Mouse (Mus musculus): ENCODE results near the gene Tsfm.

Gene Tsfm

GRCm38 (mm10) chr10:126987183-126988118 is 43.2 kb downstream of the Tsfm start:
- no peak for DNase-seq (ENCODE audit: low spot score in 2 of 2)

- DNase-seq (ENCODE audit: low spot score in 2 of 2), result peak; percentile 64 to 65
These were observed 44.1 kb downstream of the Tsfm start for GRCm38 (mm10) chr10:126986541-126986961.

DNA sequence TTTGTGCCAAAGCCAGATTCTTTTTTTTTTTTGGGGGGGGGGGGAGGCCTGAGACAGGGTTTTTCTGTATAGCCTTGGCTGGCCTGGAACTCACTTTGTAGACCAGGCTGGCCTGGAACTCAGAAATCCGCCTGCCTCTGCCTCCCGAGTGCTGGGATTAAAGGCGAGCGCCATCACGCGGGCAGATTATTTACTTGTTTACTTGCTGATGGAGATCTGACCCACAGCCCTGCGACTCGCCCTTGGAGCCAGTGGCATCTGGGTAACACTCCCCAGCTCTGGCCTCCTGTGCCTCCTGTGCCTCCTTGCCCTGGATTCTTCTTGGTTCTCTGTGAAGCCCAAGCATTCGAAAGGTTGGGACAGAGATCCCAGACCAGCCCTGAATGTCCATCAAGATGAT is 45.1 kb downstream of the Tsfm start:
- DNase-seq (ENCODE audit: low spot score in 2 of 2), result no peak

GRCm38 (mm10) chr10:126985127-126985526 is 45.5 kb downstream of the Tsfm start:
- no peak for DNase-seq (ENCODE audit: low spot score in 2 of 2)

- no peak for DNase-seq (ENCODE audit: low spot score in 2 of 2)
These were observed 46.2 kb downstream of the Tsfm start for GRCm38 (mm10) chr10:126984189-126985004.

GRCm38 (mm10) chr10:126983193-126983725 is 47.4 kb downstream of the Tsfm start:
- DNase-seq (ENCODE audit: low spot score in 2 of 2), result no peak

DNA sequence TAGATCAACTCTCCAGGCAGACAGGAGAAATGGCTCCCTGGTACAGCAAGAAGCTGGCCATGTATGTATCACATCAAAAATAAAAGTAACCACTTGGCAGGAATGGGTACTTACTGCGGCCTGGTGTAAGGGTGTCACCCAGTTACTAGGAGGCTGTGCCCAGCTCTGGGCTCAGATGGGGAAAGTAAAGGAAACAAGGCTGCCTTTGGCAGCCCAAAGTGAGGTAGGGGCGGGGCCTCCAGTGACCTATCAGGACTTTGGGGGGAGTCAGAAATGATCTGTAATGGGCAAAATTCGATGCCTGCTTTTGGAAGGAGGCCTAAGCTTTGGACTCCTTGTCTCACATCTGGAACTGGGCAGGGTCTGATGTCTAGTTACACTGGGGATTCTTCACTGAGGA is 48.9 kb downstream of the Tsfm start:
- no peak for DNase-seq (ENCODE audit: low spot score in 2 of 2)

DNA sequence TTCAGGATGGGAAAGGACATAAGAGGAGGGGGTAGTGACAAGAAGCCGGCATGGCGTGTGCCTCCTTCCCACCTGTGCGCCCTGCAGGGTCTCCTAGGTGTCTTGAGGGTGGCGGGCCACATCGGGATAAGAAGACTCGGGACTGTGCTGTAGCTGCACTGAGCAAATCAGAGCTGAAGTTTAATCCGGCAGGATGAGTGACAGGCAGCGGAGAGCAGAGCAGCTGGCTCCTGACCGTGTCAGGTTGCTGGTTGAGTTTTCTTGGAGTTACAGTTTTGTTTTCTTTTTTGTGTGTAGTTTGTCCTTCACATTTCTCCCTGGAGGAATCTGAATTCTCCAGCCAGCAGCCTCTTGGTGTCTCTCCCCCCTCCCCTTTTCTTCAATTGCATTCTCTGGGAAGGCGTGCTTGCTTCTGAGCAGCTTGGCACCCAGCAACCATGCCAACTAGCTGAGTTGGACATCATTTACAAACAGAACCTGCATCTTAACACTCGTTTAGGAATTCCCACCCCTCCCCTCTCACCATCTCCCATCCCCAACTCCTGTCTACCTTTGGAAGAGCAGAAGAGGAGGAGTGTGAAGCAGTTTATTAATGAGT is 49.6 kb downstream of the Tsfm start:
- no peak for DNase-seq (ENCODE audit: low spot score in 2 of 2)

- DNase-seq (ENCODE audit: low spot score in 2 of 2), result peak; percentile 48 to 68
These were observed 50.3 kb downstream of the Tsfm start for GRCm38 (mm10) chr10:126980221-126980932.

DNA sequence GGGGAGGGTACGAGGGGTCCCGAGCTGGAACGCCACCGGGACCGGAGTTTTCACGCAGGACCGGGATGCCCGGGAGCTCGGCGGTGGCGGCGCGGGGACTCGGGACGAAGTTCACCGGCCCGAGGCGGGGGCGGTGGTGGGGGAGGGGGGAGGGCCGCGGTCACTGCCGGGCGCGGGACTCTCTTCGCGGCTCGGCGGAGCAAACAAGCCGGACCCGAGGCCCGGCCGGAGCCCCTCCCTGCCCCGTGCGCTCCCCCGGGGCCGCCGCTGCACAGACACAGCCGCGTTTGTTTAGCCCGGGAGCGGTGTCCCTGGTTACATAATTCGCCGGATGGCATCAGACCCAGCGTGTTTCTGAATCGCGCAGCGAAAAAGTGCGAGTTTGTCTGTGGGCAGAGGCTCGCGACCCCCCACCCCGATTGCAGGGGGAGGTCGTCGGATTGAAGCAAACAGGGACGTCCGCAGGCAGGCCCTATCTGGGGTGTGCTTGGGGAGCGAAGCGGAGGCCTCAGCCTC is 50.9 kb downstream of the Tsfm start:
- DNase-seq (ENCODE audit: low spot score in 2 of 2), result peak; percentile 52

DNA sequence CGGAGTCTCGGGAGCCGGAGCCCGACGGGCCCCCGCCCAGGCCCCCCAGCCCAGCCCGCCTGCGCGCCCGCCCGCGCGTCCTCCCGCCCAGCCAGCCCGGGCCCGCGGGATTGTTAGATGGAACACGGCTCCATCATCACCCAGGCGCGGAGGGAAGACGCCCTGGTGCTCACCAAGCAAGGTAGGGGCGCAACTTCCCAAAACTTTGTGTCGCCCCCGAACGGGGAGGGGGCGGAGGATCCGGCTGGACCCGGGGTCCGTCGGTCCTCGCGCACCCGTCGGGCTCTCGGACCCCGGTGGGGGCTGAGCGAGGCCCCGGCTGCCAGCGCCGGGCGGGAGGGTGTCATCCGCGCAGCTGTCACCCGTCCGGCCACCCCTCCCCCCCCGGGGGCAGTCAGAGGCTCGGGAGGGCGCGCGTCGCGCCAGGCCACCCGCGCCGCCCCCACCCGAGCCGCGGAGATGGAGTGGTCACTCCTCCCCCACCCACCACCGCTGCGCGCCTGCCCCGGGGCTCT is 51.5 kb downstream of the Tsfm start:
- peak in 1 of 2 experiments; percentile 36 for DNase-seq (ENCODE audit: low spot score in 2 of 2)

- peak; percentile 98 to 99 for DNase-seq (ENCODE audit: low spot score in 2 of 2)
These were observed 52.2 kb downstream of the Tsfm start, which contains the start of gene Ctdsp2 for GRCm38 (mm10) chr10:126978277-126978994. Ctdsp2 (plus strand) TSS chr10:126978717.

DNA sequence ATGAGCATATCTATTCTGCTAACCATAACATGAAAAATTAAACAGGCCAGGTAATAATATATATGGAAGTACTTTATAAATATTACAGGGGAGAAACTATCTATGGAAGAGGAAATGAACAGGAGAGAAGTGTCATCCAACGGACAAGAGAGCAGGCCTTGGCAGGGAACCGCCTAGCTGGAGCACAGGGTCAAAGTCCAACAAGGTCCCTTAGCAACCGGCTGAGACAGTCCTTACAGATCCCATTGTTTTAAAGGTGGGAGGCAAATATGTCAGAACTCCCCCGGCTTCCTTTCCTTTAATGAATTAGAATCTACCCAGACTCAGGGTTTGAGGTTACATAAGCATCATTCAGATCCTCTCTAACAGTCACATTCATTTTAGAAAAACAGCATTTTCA is 53.6 kb downstream of the Tsfm start:
- DNase-seq (ENCODE audit: low spot score in 2 of 2), result no peak

- no peak for DNase-seq (ENCODE audit: low spot score in 2 of 2)
These were observed 54.9 kb downstream of the Tsfm start for GRCm38 (mm10) chr10:126975706-126976105.

DNA sequence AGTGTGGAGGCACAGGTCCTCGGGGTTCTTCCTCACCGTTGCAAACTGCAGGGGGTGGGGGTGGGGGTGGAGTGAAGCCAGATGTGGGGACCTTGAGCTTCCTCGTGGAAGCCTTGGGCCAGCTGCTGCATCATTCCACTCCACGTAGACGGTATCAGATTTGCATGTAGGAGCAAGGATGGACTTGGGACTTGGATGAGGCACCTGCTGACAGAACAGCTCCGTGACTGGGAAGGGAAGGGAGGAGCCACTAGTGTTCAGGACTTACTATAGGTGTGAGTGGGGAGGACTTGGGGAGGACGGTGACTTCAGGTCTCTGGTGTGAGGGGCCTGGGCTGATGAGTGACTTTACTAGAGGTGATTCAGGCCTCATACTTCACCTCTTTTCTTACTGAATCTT is 57.7 kb downstream of the Tsfm start:
- DNase-seq (ENCODE audit: low spot score in 2 of 2), result no peak

DNA sequence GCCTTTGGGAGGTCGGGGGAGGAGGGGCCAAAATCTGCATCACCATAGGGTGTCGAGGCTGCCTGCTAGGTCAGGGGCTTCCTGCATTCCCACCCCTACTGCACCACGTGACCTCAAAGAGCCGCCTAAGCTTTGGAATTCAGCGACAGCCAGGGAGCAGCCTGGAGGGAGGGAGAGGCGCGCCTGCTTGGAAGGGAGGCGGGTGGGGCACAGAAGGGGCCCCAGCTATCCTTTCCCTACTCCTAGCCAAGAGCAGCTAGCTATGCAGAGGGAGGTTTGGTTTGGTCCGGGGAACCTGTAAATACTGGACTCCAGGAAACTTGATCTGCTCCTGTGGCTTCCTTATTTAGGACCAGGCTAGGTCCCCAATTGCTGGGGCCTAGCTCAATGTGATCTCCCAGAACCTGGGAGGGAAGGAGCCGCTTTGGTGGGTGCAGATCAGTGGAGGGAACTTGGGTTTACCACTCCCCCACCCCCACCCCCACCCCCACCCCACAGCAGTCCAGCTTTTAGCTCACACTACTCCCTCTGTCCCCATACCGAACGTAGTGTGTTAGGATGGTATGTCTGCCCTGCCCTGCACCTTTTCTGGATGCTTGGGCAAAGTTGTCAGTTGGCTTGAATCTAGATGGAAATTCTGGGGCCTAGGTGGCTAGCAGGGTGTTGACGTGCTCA is 58.5 kb downstream of the Tsfm start:
- no peak for DNase-seq (ENCODE audit: low spot score in 2 of 2)

DNA sequence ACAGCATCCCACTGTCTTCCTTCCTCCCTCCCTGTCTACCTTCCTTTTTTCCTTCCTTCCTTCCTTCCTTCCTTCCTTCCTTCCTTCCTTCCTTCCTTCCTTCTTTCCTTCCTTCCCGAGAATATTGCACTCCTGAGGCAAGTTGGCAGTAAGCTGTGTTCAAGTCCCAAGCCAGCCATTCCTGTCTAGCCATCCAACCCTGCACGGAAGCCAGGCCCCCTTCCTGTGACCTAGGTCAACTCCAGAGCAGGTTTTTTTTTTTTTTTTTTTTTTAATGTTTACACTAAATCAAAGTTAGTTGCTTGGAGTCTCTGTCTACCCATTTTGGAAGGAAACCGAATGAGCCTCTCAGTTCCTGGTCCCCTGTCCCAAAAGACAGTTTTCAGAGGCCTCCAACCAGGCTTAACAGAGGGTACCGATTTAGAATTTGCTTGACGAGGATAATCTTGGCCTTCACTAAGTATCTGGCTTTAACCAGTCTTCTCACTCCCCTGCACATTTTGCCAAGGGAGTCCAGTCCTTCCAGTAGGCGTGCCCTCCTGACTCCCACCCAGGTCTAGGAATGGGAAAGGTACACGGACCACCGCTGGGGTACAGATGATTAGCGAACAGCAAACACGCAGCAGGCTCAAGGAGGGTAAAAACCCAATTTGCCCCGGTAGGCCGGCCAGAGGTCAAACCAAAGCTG is 59.1 kb downstream of the Tsfm start:
- no peak for DNase-seq (ENCODE audit: low spot score in 2 of 2)

DNA sequence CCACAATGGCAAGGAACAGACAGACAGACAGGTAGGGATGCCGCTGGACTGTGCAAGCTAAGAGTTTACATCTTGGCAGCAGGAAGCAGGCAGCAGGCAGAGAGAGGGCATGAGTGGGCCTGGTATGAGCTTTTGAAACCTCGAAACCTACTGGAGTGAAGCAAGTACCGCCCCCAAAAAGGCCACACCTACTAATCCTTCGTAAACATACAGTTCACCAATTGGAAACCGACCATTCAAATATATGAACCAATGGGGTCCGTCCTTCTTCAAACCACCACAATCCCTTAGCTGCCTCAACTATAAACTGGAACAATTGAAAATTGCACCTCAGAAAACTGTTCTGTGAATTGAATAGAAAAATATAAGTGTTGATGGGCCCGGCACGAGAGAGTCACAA is 66.8 kb downstream of the Tsfm start:
- no peak for DNase-seq (ENCODE audit: low spot score in 2 of 2)

- DNase-seq (ENCODE audit: low spot score in 2 of 2), result no peak
These were observed 67.7 kb downstream of the Tsfm start for GRCm38 (mm10) chr10:126962966-126963330.
